Comparison of ENCODE assay signal across 26 mouse cellular contexts in genomic region chr3:88499580-88499979, GRCm38 (mm10). TPM values are rescaled to one million over a fixed set of nuclear protein-coding genes. Genes with fewer than 3 reads are reported as not detected.
DNase-seq lines count a peak whose midpoint lies in the region; ATAC-seq and TF ChIP-seq lines count a peak whose summit lies in the region.
"Had no signal": no experiment of that assay in that cellular context is flagged by ENCODE, and none has a peak within 500 bp of the region (broad histone marks: within the 10 kb centered on the region; RNA-seq: fewer than 3 reads in every experiment).

No protein-coding gene starts in this region.

- H3K27me3 ChIP-seq in erythroblast, embryonic 14.5 days (ENCODE audit: control insufficient read depth), result no peaks in the 10 kb centered on the region
- no peaks in the 10 kb centered on the region for H3K27me3 ChIP-seq in embryonic facial prominence, embryonic 15.5 days
- H3K27me3 ChIP-seq in liver, embryonic 14.5 days (ENCODE audit: control insufficient read depth, insufficient read depth, low read length), result no peaks in the 10 kb centered on the region
- H3K27me3 ChIP-seq in forebrain, embryonic 13.5 days, result peaks cover 26% of the 10 kb centered on the region
- H3K27me3 ChIP-seq in forebrain, embryonic 11.5 days (ENCODE audit: control insufficient read depth, insufficient read depth, low read length), result peaks cover 16% of the 10 kb centered on the region
- H3K27me3 ChIP-seq: forebrain, embryonic 15.5 days; kidney, embryonic 15.5 days; limb, embryonic 13.5 days; Patski had no signal

- no peak for TF ChIP-seq EP300 in liver, embryonic 14.5 days (IDR thresholded peaks at IDR 0.05; ENCODE audit: low read depth)

- 74% methylated on average over 4 of the region's 4 CpGs for WGBS in embryonic facial prominence, embryonic 15.5 days
- 75% methylated on average over 4 of the region's 4 CpGs for WGBS in liver, embryonic 14.5 days (ENCODE audit: insufficient replicate concordance)
- WGBS in forebrain, embryonic 13.5 days, result 72% methylated on average over 4 of the region's 4 CpGs
- WGBS in forebrain, embryonic 11.5 days, result 80% methylated on average over 4 of the region's 4 CpGs

- H3K36me3 ChIP-seq in erythroblast, embryonic 14.5 days (ENCODE audit: control insufficient read depth), result peaks cover 72% of the 10 kb centered on the region
- H3K36me3 ChIP-seq in embryonic facial prominence, embryonic 15.5 days, result peaks cover 35% of the 10 kb centered on the region
- peaks cover 32% of the 10 kb centered on the region for H3K36me3 ChIP-seq in liver, embryonic 14.5 days (replicated peaks; ENCODE audit: control insufficient read depth, insufficient read depth, low read depth)
- H3K36me3 ChIP-seq in forebrain, embryonic 13.5 days (ENCODE audit: poor library complexity, severe bottlenecking), result no peaks in the 10 kb centered on the region
- no peaks in the 10 kb centered on the region for H3K36me3 ChIP-seq in forebrain, embryonic 11.5 days (ENCODE audit: control insufficient read depth, insufficient read depth, low read length)
- H3K36me3 ChIP-seq: forebrain, embryonic 15.5 days; hindbrain, embryonic 12.5 days had no signal

- H3K9me3 ChIP-seq in erythroblast, embryonic 14.5 days (ENCODE audit: control insufficient read depth, low read length), result no peaks in the 10 kb centered on the region
- no peaks in the 10 kb centered on the region for H3K9me3 ChIP-seq in embryonic facial prominence, embryonic 15.5 days (replicated peaks)
- H3K9me3 ChIP-seq in liver, embryonic 14.5 days (ENCODE audit: control insufficient read depth, low read length), result no peaks in the 10 kb centered on the region
- H3K9me3 ChIP-seq in forebrain, embryonic 13.5 days (replicated peaks), result no peaks in the 10 kb centered on the region
- H3K9me3 ChIP-seq in forebrain, embryonic 11.5 days (ENCODE audit: control insufficient read depth, low read length), result no peaks in the 10 kb centered on the region
- H3K9me3 ChIP-seq: forebrain, embryonic 15.5 days; hindbrain, embryonic 12.5 days; kidney, embryonic 15.5 days; limb, embryonic 13.5 days had no signal

- TF ChIP-seq CTCF in liver, embryonic 14.5 days (IDR thresholded peaks at IDR 0.05; ENCODE audit: low read depth), result no peak

- H3K4me1 ChIP-seq in erythroblast, embryonic 14.5 days (ENCODE audit: control insufficient read depth), result peaks cover 89% of the 10 kb centered on the region
- H3K4me1 ChIP-seq in embryonic facial prominence, embryonic 15.5 days, result peaks cover 73% of the 10 kb centered on the region
- peaks cover 61% of the 10 kb centered on the region in 2 experiments for H3K4me1 ChIP-seq in liver, embryonic 14.5 days (replicated peaks; ENCODE audit: control insufficient read depth in 2 of 2, insufficient read depth in 2 of 2, low read length in 1 of 2)
- H3K4me1 ChIP-seq in forebrain, embryonic 13.5 days, result peaks cover 26% of the 10 kb centered on the region
- peaks cover 8% of the 10 kb centered on the region for H3K4me1 ChIP-seq in forebrain, embryonic 11.5 days (replicated peaks; ENCODE audit: control insufficient read depth, insufficient read depth, low read length)

- H3K9ac ChIP-seq in embryonic facial prominence, embryonic 15.5 days, result no peak overlapping the region
- no peak overlapping the region; the same call in 1 of the 2 replicates for H3K9ac ChIP-seq in liver, embryonic 14.5 days (replicated peaks)
- no peak overlapping the region for H3K9ac ChIP-seq in forebrain, embryonic 13.5 days
- no peak overlapping the region for H3K9ac ChIP-seq in forebrain, embryonic 11.5 days (ENCODE audit: low read length)
- H3K9ac ChIP-seq: forebrain, embryonic 15.5 days; hindbrain, embryonic 12.5 days; kidney, embryonic 15.5 days; limb, embryonic 13.5 days had no signal

- DNase-seq in 3T3-L1 (ENCODE audit: low read depth, low spot score), result peak; percentile 29
- no peak for DNase-seq in liver, embryonic 14.5 days (ENCODE audit: low read depth in 3 of 3, low spot score in 3 of 3)
- DNase-seq in forebrain, embryonic 11.5 days (ENCODE audit: low spot score), result no peak
- DNase-seq: adrenal gland, adult 2 months; cerebellum, adult 18-20 months; cerebellum, postnatal 25 days; gastrocnemius, postnatal 25 days; heart, adult 18-20 months; kidney, adult 11 months; kidney, postnatal 36 days; layer of hippocampus, postnatal 36 days; lung, postnatal 10 days; midbrain, embryonic 14.5 days had no signal

- no peak overlapping the region for H3K27ac ChIP-seq in embryonic facial prominence, embryonic 15.5 days (replicated peaks)
- H3K27ac ChIP-seq in liver, embryonic 14.5 days, result peak overlapping the region; percentile 83
- no peak overlapping the region for H3K27ac ChIP-seq in forebrain, embryonic 13.5 days
- no peak overlapping the region for H3K27ac ChIP-seq in forebrain, embryonic 11.5 days (ENCODE audit: low read depth, low read length)
- H3K27ac ChIP-seq: forebrain, embryonic 15.5 days; hindbrain, embryonic 12.5 days; kidney, embryonic 15.5 days; limb, embryonic 13.5 days had no signal

- H3K4me2 ChIP-seq in embryonic facial prominence, embryonic 15.5 days (replicated peaks), result peak overlapping the region; percentile 80; the same call in 1 of the 2 replicates
- H3K4me2 ChIP-seq in liver, embryonic 14.5 days (ENCODE audit: low read depth), result peak overlapping the region; percentile 77
- no peak overlapping the region for H3K4me2 ChIP-seq in forebrain, embryonic 13.5 days
- no peak overlapping the region for H3K4me2 ChIP-seq in forebrain, embryonic 11.5 days (ENCODE audit: low read depth, low read length, severe bottlenecking)
- H3K4me2 ChIP-seq: forebrain, embryonic 15.5 days; hindbrain, embryonic 12.5 days; kidney, embryonic 15.5 days had no signal

- no peak for ATAC-seq in erythroblast, adult 5-6 weeks (replicated peaks; ENCODE audit: low FRiP score, poor library complexity, severe bottlenecking)
- no peak for ATAC-seq in embryonic facial prominence, embryonic 15.5 days (ENCODE audit: insufficient number of reproducible peaks, low FRiP score, low TSS enrichment, low read depth)
- no peak for ATAC-seq in liver, embryonic 14.5 days (ENCODE audit: insufficient read depth)
- ATAC-seq in forebrain, embryonic 13.5 days, result no peak
- ATAC-seq in megakaryocyte progenitor cell, adult 5-6 weeks (replicated peaks; ENCODE audit: poor library complexity), result no peak
- ATAC-seq in forebrain, embryonic 11.5 days (replicated peaks; ENCODE audit: low FRiP score), result no peak
- ATAC-seq: forebrain, embryonic 15.5 days; Patski had no signal

- H3K4me3 ChIP-seq in erythroblast, embryonic 14.5 days (replicated peaks), result peak overlapping the region; percentile 83
- H3K4me3 ChIP-seq in embryonic facial prominence, embryonic 15.5 days (replicated peaks), result peak overlapping the region; percentile 77; the same call in 1 of the 2 replicates
- H3K4me3 ChIP-seq in liver, embryonic 14.5 days (ENCODE audit: insufficient read depth in 1 of 2, low read depth in 2 of 2, low read length in 2 of 2), result no peak overlapping the region
- no peak overlapping the region for H3K4me3 ChIP-seq in forebrain, embryonic 13.5 days
- H3K4me3 ChIP-seq in forebrain, embryonic 11.5 days (ENCODE audit: low read depth, low read length), result no peak overlapping the region
- H3K4me3 ChIP-seq: forebrain, embryonic 15.5 days; hindbrain, embryonic 12.5 days; kidney, embryonic 15.5 days; limb, embryonic 13.5 days had no signal

RNA-seq across cellular contexts. Expression of gene Lmna, which starts 10.2 kb away (rescaled TPM):
- 137 and 158 TPM in 2 replicates for polyA plus RNA-seq in erythroblast, embryonic 14.5 days (2012)
- total RNA-seq in erythroblast, adult 5-6 weeks (2015; ENCODE audit: low replicate concordance), result 6.9 and 9.0 TPM in 2 replicates
- total RNA-seq in erythroblast, adult 5-6 weeks (2017; ENCODE audit: low replicate concordance), result 45.6 and 52.7 TPM in 2 replicates
- polyA plus RNA-seq in embryonic facial prominence, embryonic 15.5 days (2015; fragmentation: Nextera tagmentation; extraction: Ambion mirVana), result 625 and 678 TPM in 2 replicates
- 45.2 and 58.7 TPM in 2 replicates for polyA plus RNA-seq in liver, embryonic 14.5 days (2012; rRNA removed)
- 115 and 132 TPM in 2 replicates for polyA plus RNA-seq in liver, embryonic 14.5 days (2014; fragmentation: Nextera tagmentation; extraction: Ambion mirVana)
- polyA plus RNA-seq in forebrain, embryonic 13.5 days (2015; fragmentation: Nextera tagmentation; extraction: Ambion mirVana), result 12.1 and 15.5 TPM in 2 replicates
- 2.3 and 2.6 TPM in 2 replicates for total RNA-seq in megakaryocyte progenitor cell, adult 5-6 weeks (2015)
- total RNA-seq in megakaryocyte progenitor cell, adult 5-6 weeks (2017), result 5.8 and 9.8 TPM in 2 replicates
- polyA plus RNA-seq in forebrain, embryonic 11.5 days (2014; fragmentation: Nextera tagmentation; extraction: Ambion mirVana), result 19.4 and 20.4 TPM in 2 replicates

RNA-seq across cellular contexts. Expression of gene Mex3a, which starts 32.6 kb away (rescaled TPM):
- 0.01 and 0.02 TPM in 2 replicates for polyA plus RNA-seq in erythroblast, embryonic 14.5 days (2012)
- total RNA-seq in erythroblast, adult 5-6 weeks (2015; ENCODE audit: low replicate concordance), result 0.19 and 1.5 TPM in 2 replicates
- total RNA-seq in erythroblast, adult 5-6 weeks (2017; ENCODE audit: low replicate concordance), result 0.34 TPM in 1 of 2 replicates, not detected in the other
- 22.5 and 22.8 TPM in 2 replicates for polyA plus RNA-seq in embryonic facial prominence, embryonic 15.5 days (2015; fragmentation: Nextera tagmentation; extraction: Ambion mirVana)
- 1.1 and 1.3 TPM in 2 replicates for polyA plus RNA-seq in liver, embryonic 14.5 days (2012; rRNA removed)
- polyA plus RNA-seq in liver, embryonic 14.5 days (2014; fragmentation: Nextera tagmentation; extraction: Ambion mirVana), result 0.74 and 0.82 TPM in 2 replicates
- polyA plus RNA-seq in forebrain, embryonic 13.5 days (2015; fragmentation: Nextera tagmentation; extraction: Ambion mirVana), result 51.5 and 52.6 TPM in 2 replicates
- total RNA-seq in megakaryocyte progenitor cell, adult 5-6 weeks (2015), result 3.8 and 3.9 TPM in 2 replicates
- total RNA-seq in megakaryocyte progenitor cell, adult 5-6 weeks (2017), result 1.7 and 2.8 TPM in 2 replicates
- 44.4 and 46.2 TPM in 2 replicates for polyA plus RNA-seq in forebrain, embryonic 11.5 days (2014; fragmentation: Nextera tagmentation; extraction: Ambion mirVana)

RNA-seq across cellular contexts. Expression of gene Sema4a, which starts 38.6 kb away (rescaled TPM):
- polyA plus RNA-seq in erythroblast, embryonic 14.5 days (2012), result 0.11 and 0.12 TPM in 2 replicates
- total RNA-seq in erythroblast, adult 5-6 weeks (2015; ENCODE audit: low replicate concordance), result 29.7 and 57.3 TPM in 2 replicates
- total RNA-seq in erythroblast, adult 5-6 weeks (2017; ENCODE audit: low replicate concordance), result 9.8 and 20.7 TPM in 2 replicates
- polyA plus RNA-seq in embryonic facial prominence, embryonic 15.5 days (2015; fragmentation: Nextera tagmentation; extraction: Ambion mirVana), result 18.5 and 21.9 TPM in 2 replicates
- 12.7 and 17.8 TPM in 2 replicates for polyA plus RNA-seq in liver, embryonic 14.5 days (2012; rRNA removed)
- 9.1 and 10.5 TPM in 2 replicates for polyA plus RNA-seq in liver, embryonic 14.5 days (2014; fragmentation: Nextera tagmentation; extraction: Ambion mirVana)
- polyA plus RNA-seq in forebrain, embryonic 13.5 days (2015; fragmentation: Nextera tagmentation; extraction: Ambion mirVana), result 13.7 and 16.7 TPM in 2 replicates
- 32.7 and 43.1 TPM in 2 replicates for total RNA-seq in megakaryocyte progenitor cell, adult 5-6 weeks (2015)
- 25.9 and 39.4 TPM in 2 replicates for total RNA-seq in megakaryocyte progenitor cell, adult 5-6 weeks (2017)
- 9.3 and 10.3 TPM in 2 replicates for polyA plus RNA-seq in forebrain, embryonic 11.5 days (2014; fragmentation: Nextera tagmentation; extraction: Ambion mirVana)

RNA-seq across cellular contexts. Expression of gene Rab25, which starts 48.5 kb away (rescaled TPM):
- polyA plus RNA-seq in erythroblast, embryonic 14.5 days (2012), result not detected in 2 replicates
- total RNA-seq in erythroblast, adult 5-6 weeks (2015; ENCODE audit: low replicate concordance), result not detected in 2 replicates
- total RNA-seq in erythroblast, adult 5-6 weeks (2017; ENCODE audit: low replicate concordance), result not detected in 2 replicates
- polyA plus RNA-seq in embryonic facial prominence, embryonic 15.5 days (2015; fragmentation: Nextera tagmentation; extraction: Ambion mirVana), result 96.3 and 107 TPM in 2 replicates
- polyA plus RNA-seq in liver, embryonic 14.5 days (2012; rRNA removed), result 0.39 and 0.52 TPM in 2 replicates
- 0.25 TPM in 1 of 2 replicates, not detected in the other for polyA plus RNA-seq in liver, embryonic 14.5 days (2014; fragmentation: Nextera tagmentation; extraction: Ambion mirVana)
- not detected in 2 replicates for polyA plus RNA-seq in forebrain, embryonic 13.5 days (2015; fragmentation: Nextera tagmentation; extraction: Ambion mirVana)
- total RNA-seq in megakaryocyte progenitor cell, adult 5-6 weeks (2015), result 0.17 TPM in 1 of 2 replicates, not detected in the other
- 0.37 TPM in 1 of 2 replicates, not detected in the other for total RNA-seq in megakaryocyte progenitor cell, adult 5-6 weeks (2017)
- polyA plus RNA-seq in forebrain, embryonic 11.5 days (2014; fragmentation: Nextera tagmentation; extraction: Ambion mirVana), result 0.43 and 1.1 TPM in 2 replicates
- total RNA-seq: adrenal gland, adult 2 months; gastrocnemius, postnatal 25 days; heart, postnatal 25 days; left cerebral cortex, postnatal 10 days had no signal
- polyA plus RNA-seq: midbrain, embryonic 14.5 days; neural tube, embryonic 14.5 days had no signal

RNA-seq across cellular contexts. Expression of gene Lamtor2, which starts 53.3 kb away (rescaled TPM):
- polyA plus RNA-seq in erythroblast, embryonic 14.5 days (2012), result 7.4 and 12.2 TPM in 2 replicates
- total RNA-seq in erythroblast, adult 5-6 weeks (2015; ENCODE audit: low replicate concordance), result 4.2 and 8.6 TPM in 2 replicates
- total RNA-seq in erythroblast, adult 5-6 weeks (2017; ENCODE audit: low replicate concordance), result 14.3 and 15.8 TPM in 2 replicates
- polyA plus RNA-seq in embryonic facial prominence, embryonic 15.5 days (2015; fragmentation: Nextera tagmentation; extraction: Ambion mirVana), result 183 and 199 TPM in 2 replicates
- 63.1 and 73.1 TPM in 2 replicates for polyA plus RNA-seq in liver, embryonic 14.5 days (2012; rRNA removed)
- polyA plus RNA-seq in liver, embryonic 14.5 days (2014; fragmentation: Nextera tagmentation; extraction: Ambion mirVana), result 60.5 and 62.0 TPM in 2 replicates
- polyA plus RNA-seq in forebrain, embryonic 13.5 days (2015; fragmentation: Nextera tagmentation; extraction: Ambion mirVana), result 170 and 180 TPM in 2 replicates
- total RNA-seq in megakaryocyte progenitor cell, adult 5-6 weeks (2015), result 42.4 and 46.4 TPM in 2 replicates
- 93.9 and 115 TPM in 2 replicates for total RNA-seq in megakaryocyte progenitor cell, adult 5-6 weeks (2017)
- polyA plus RNA-seq in forebrain, embryonic 11.5 days (2014; fragmentation: Nextera tagmentation; extraction: Ambion mirVana), result 89.3 and 96.0 TPM in 2 replicates

Comparison
In these comparisons a context has a peak if more than half of its experiments do, and no peak if none do; other contexts are left out.
1. H3K4me3 ChIP-seq: peak in erythroblast, embryonic 14.5 days (single experiment) and embryonic facial prominence, embryonic 15.5 days (single experiment); none in liver, embryonic 14.5 days (0 of 2), forebrain, embryonic 13.5 days (single experiment) and forebrain, embryonic 11.5 days (single experiment).
2. H3K4me2 ChIP-seq: peak in embryonic facial prominence, embryonic 15.5 days (single experiment) and liver, embryonic 14.5 days (single experiment); none in forebrain, embryonic 13.5 days (single experiment) and forebrain, embryonic 11.5 days (single experiment).
3. RNA of gene Mex3a, which starts 32.6 kb away (polyA plus RNA-seq): 51.5 to 52.6 TPM in forebrain, embryonic 13.5 days, 44.4 to 46.2 TPM in forebrain, embryonic 11.5 days and 22.5 to 22.8 TPM in embryonic facial prominence, embryonic 15.5 days; 0.74 to 1.3 TPM in liver, embryonic 14.5 days and 0.01 to 0.02 TPM in erythroblast, embryonic 14.5 days; every median in the first group is over 10 times any median in the second.